Mouse (Mus musculus) megakaryocyte, embryonic 14.5 days (primary cell): ENCODE measurements around the gene Cfap299. TPM values are rescaled to one million over a fixed set of nuclear protein-coding genes. Genes with fewer than 3 reads are reported as not detected.

Source experiments
- H3K27me3 ChIP-seq: replicated peaks from 2 replicates; pipeline ENCODE3; 2012; ENCODE audit warnings: inconsistent platforms
- H3K36me3 ChIP-seq: replicated peaks from 2 replicates; pipeline ENCODE3; 2012; ENCODE audit warnings: low read length, inconsistent platforms, mixed read lengths
- H3K4me1 ChIP-seq: 2 replicates; pipeline ENCODE4 v1.6.1; 2012; ENCODE audit warnings: inconsistent platforms
- H3K4me3 ChIP-seq: replicated peaks from 2 replicates; pipeline ENCODE3; 2012; ENCODE audit warnings: moderate library complexity, mild to moderate bottlenecking, inconsistent platforms
- H3K9me3 ChIP-seq: 2 replicates; pipeline ENCODE4 v1.6.1; 2012; ENCODE audit warnings: inconsistent platforms
- FLI1 ChIP-seq: IDR thresholded peaks from 2 replicates; pipeline ENCODE4 v1.6.1; 2012; ENCODE audit warnings: low read length, inconsistent platforms, mixed read lengths
- GATA1 ChIP-seq: IDR thresholded peaks from 3 replicates; pipeline ENCODE4 v1.6.1; 2012; ENCODE audit warnings: mixed read lengths, low read length, inconsistent platforms, borderline replicate concordance
- polyA plus RNA-seq: library from polyadenylated mRNA; stranded (reverse); fragments of >175 nt; gene quantifications from 2 replicates; pipeline ENCODE4 v1.2.3, GENCODE M21; 2012; ENCODE audit warnings: low replicate concordance; ENCODE audit not compliant: insufficient read depth

Cfap299 gene
- polyA plus RNA-seq, 1 experiment, result not detected

DNA sequence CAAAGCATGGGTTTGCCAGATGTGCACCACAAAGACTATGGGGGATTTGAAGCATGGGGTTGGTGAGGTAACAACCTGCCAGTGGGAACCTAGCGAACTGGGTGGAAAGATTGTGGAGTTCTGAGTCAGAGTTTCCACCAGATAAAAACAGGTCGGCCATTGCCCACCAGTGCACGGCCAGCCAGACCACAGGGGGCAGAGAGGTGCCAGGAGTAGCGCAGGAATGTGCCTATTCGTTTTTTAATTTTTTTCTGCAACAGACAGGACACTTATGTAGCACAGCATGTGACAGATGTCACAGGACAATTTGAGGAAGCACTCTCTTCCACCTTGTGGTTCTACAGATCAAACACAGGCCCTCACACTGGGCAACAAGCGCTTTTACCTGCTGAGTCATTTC is 475.7 kb downstream of the Cfap299 start:
- Histone ChIP-seq H3K4me1 (no peaks in the 10 kb centered on the region), H3K9me3 (peaks cover 28% of the 10 kb centered on the region), H3K27me3 (no peaks in the 10 kb centered on the region), H3K4me3 (no peak overlapping the region), H3K36me3 (no peaks in the 10 kb centered on the region)
- no peak for TF ChIP-seq GATA1
- no peak for TF ChIP-seq FLI1

DNA sequence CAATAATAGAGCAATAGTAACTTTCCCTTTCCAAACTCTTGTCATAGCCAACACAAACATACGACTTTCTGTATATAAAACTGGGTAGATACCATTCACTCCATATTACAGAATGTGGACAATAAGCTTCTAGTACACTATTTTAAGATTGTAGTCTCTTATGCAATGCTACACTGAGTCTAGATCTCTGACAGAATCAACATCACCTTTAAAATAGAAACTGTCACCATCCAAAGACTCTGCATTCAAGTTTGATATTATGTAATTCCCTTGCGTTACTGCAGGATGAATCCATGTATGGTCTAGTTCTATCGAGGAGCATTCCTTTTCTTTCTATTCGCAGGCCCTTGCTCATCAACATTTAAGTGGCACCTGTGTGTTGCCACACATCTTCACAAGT is 477.4 kb downstream of the Cfap299 start:
- H3K4me1 ChIP-seq, result no peaks in the 10 kb centered on the region
- H3K36me3 ChIP-seq, result no peaks in the 10 kb centered on the region
- TF ChIP-seq FLI1 (no peak), GATA1 (no peak)
- H3K27me3 ChIP-seq, result no peaks in the 10 kb centered on the region
- H3K9me3 ChIP-seq, result peaks cover 27% of the 10 kb centered on the region
- H3K4me3 ChIP-seq, result no peak overlapping the region

DNA sequence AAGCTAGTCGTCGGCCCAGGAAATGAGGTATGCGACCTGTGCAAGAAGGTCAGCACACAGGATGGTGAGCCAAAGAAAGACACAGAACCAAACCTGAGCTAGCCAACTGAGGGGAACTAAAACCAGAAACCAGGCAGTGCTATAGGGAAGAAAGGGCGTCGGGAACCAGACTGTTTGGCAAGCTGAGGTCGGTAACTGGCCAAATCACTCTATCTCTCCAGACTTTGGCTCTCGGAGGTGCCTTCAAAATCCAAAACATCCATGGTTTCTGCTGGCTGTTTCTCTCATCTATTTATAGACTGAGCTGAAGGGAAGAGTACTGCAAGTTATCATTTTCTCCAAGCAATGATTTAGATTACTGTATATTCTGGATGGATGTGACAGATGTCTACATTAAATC is 477.9 kb downstream of the Cfap299 start:
- no peak overlapping the region for H3K4me3 ChIP-seq
- peaks cover 25% of the 10 kb centered on the region for H3K9me3 ChIP-seq
- H3K36me3 ChIP-seq, result no peaks in the 10 kb centered on the region
- H3K27me3 ChIP-seq, result no peaks in the 10 kb centered on the region
- no peak for TF ChIP-seq FLI1
- TF ChIP-seq GATA1, result no peak
- H3K4me1 ChIP-seq, result no peaks in the 10 kb centered on the region

DNA sequence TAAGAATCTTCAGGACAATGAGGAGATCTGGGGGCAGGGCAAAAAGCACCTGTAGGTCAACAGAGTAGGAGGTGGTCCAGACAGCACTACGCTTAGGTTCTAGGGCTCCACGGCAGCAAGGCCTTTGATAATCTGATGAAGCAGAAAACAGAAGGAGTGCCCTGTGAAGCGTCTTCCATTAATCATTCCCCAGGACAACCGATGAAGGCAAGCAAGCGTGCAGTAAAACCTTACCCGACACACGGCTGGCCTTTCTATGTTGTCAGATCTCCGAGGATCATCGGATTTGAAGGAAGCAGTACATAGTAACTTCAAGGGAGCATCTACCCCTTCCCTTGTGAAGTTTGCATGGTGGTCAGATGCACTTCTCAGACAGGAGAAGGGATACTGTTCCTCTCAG is 478.8 kb downstream of the Cfap299 start:
- H3K4me3 ChIP-seq, result no peak overlapping the region
- peaks cover 27% of the 10 kb centered on the region for H3K9me3 ChIP-seq
- no peaks in the 10 kb centered on the region for H3K4me1 ChIP-seq
- no peaks in the 10 kb centered on the region for H3K36me3 ChIP-seq
- H3K27me3 ChIP-seq, result no peaks in the 10 kb centered on the region
- TF ChIP-seq GATA1 (no peak), FLI1 (no peak)

DNA sequence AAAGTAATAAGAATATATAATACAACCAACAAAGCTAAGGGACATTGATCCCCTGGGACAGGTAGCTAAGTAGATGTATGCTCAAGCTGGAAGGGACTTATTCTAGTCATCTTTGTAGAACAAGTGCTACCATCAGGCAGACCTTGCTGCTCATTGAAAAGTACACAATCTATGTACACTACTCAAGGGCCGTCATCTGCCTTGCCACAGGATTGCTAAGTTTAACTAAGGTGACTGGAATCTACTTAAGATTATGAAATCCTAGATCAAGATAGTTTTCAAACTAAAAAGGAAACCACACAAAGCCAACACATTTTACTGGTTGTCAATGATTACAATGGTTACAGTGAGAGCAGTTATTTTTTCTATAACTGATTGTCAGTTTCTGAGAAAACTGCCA is 483.3 kb downstream of the Cfap299 start:
- H3K4me3 ChIP-seq, result no peak overlapping the region
- no peaks in the 10 kb centered on the region for H3K4me1 ChIP-seq
- H3K9me3 ChIP-seq, result peaks cover 8% of the 10 kb centered on the region; the same call in 1 of the 2 replicates
- no peaks in the 10 kb centered on the region for H3K27me3 ChIP-seq
- TF ChIP-seq GATA1, result no peak
- no peak for TF ChIP-seq FLI1
- no peaks in the 10 kb centered on the region for H3K36me3 ChIP-seq

DNA sequence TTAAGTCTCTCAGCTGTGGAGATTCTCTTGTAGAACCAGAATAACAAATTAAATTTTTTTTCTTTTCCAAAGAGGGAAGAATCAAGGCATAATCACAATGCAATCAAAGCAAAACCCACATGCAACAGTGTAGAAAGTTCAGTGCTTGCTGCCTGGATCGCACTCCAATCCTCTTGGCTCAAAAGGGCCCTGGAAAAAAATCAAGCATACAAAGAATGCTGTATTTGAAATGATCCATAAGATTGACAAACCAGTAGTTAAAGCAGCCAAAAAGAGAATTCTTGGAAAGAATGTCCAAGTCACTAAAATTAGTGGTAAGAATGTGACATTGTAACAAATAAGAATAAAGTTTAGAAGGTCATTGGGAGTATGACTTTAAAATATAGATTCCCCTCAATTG is 486.2 kb downstream of the Cfap299 start:
- Histone ChIP-seq H3K4me1 (no peaks in the 10 kb centered on the region), H3K4me3 (no peak overlapping the region), H3K27me3 (no peaks in the 10 kb centered on the region), H3K9me3 (peaks cover 5% of the 10 kb centered on the region; the same call in 1 of the 2 replicates), H3K36me3 (no peaks in the 10 kb centered on the region)
- TF ChIP-seq GATA1 (no peak), FLI1 (no peak)

DNA sequence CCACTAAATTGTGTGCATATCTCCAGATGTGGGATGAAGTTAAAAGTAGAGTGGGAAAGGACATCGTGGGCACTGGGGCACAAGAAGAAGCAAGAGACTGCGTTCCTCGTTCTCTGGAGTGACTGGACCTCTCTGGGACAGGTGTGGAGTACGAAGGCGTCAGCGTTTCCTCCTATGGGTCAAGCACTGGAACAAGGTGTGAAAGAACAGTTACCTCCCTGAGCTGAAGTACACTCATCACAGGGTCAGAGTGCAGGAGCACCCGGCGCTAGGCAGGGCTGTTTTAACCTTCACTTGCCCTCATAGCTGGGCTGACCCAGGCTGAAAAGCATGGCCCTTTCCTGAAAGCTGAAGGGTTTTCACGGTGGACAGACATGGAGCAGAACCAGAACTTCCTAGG is 504.7 kb downstream of the Cfap299 start:
- Histone ChIP-seq H3K27me3 (no peaks in the 10 kb centered on the region), H3K36me3 (no peaks in the 10 kb centered on the region), H3K4me1 (no peaks in the 10 kb centered on the region), H3K9me3 (0 out of 2 replicates have a peak, but pooled peaks cover 8% of the 10 kb centered on the region), H3K4me3 (no peak overlapping the region)
- TF ChIP-seq FLI1 (no peak), GATA1 (no peak)

DNA sequence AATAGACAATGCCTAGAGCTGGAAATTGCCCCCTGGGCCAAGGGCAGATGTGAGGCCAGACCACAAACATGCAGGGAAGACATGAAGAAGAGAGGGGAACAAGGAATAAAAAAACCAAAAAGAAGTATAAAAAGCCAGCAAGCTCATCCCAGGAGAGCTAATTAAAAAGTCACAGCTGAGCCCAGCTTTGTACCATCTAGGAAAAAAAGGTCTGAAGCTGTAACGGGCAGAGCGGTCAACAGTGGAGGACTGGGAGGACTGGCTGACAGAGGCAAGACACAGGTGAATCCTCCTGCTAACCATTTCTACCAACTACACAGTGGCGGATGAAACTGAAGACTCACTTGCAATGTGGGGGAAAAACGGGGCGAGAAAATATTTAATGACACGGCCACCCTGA is 505.2 kb downstream of the Cfap299 start:
- Histone ChIP-seq H3K27me3 (no peaks in the 10 kb centered on the region), H3K9me3 (0 out of 2 replicates have a peak, but pooled peaks cover 8% of the 10 kb centered on the region), H3K4me3 (no peak overlapping the region), H3K36me3 (no peaks in the 10 kb centered on the region), H3K4me1 (no peaks in the 10 kb centered on the region)
- no peak for TF ChIP-seq GATA1
- no peak for TF ChIP-seq FLI1

DNA sequence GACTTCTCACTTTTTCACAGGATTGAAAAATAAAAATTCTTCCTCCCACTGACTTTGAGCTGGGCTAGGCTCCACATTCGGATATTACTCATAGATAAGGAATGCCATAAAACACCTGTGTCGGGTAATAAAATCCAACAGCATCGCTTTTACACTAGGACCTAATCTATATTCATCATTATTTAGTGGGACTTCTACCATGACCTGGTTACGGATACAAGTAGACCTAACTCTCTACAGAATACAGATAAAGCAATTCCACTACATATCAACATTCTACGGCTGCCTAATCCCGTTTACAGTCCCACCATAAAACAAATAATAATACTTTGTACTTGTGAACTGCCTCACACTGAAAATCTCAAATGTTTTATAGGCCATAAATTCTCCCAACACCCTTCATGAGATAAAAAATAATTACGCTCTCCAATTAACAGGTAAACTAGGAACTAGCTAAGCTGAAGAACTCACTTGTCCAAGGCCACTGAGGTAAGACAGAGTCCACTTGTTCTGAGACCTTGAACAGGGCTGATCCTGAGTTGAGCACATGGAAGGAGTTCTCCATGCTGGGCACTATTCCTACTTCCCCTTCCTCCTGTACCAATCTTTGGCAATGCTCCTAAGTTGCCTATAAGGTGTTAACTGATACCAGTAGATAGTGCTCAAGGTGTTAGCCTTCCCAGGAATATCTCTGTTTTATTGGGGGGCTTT is 513.7 kb downstream of the Cfap299 start:
- H3K4me1 ChIP-seq, result no peaks in the 10 kb centered on the region
- no peak overlapping the region for H3K4me3 ChIP-seq
- no peak for TF ChIP-seq FLI1
- TF ChIP-seq GATA1, result no peak
- peaks cover 3% of the 10 kb centered on the region; the same call in 1 of the 2 replicates for H3K9me3 ChIP-seq
- H3K27me3 ChIP-seq, result no peaks in the 10 kb centered on the region
- no peaks in the 10 kb centered on the region for H3K36me3 ChIP-seq

DNA sequence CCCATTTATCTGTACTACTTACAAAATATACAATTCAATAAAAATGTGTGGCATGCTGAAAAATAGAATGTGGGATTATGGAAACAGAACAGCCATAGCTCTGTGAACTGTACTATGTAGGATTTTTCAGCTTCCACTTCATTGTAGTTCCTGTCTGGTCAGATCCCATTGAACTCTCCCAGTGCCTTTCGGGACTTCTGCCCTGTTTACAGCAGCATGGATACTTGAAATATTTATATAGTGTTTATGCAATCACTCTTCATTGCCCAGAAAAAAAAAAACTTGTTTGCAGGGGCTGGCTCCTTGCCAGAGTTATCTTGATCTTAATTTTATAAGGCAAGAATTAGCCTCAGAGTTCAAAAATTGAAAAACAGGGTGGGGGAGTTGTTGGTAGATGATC is 515.6 kb downstream of the Cfap299 start:
- Histone ChIP-seq H3K4me3 (no peak overlapping the region), H3K9me3 (peaks cover 3% of the 10 kb centered on the region; the same call in 1 of the 2 replicates), H3K36me3 (no peaks in the 10 kb centered on the region), H3K27me3 (no peaks in the 10 kb centered on the region), H3K4me1 (no peaks in the 10 kb centered on the region)
- TF ChIP-seq GATA1 (no peak), FLI1 (no peak)

Other genes starting within 250 kb of the Cfap299 start
- not detected in 2 replicates for gene Prdm8, start 162.1 kb upstream of the Cfap299 start, polyA plus RNA-seq
- gene Fgf5, start 75.1 kb upstream of the Cfap299 start, polyA plus RNA-seq, result not detected in 2 replicates
- gene Gm11111, start 223.4 kb downstream of the Cfap299 start, polyA plus RNA-seq, result not detected in 2 replicates